Mouse (Mus musculus) 416B (cell line): Measurements from ENCODE around the gene Rab5c.

Experiments used
- DNase-seq: peaks from one replicate; pipeline ENCODE4 v3.0.0; 2011; ENCODE audit warnings: low read depth

The Rab5c gene

DNA sequence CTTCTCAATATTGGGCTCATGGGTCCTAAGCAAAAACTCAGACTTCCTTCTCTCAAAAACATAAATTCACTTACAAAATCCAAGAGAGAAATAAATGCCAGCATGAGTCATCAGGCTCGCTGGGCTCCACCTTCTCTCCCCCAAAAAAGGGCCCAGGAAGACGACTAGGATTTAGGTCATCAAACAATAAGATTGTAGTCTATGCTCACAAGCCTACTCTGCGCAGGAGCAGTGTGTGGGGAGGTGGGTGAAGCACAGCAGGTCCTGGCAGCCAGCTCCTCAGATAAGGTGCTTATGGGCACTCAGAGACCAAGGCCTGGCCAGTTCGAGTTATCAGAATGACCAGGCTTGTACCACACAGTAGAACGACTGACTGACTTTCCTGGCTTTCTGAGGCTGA, 17.7 kb downstream of the Rab5c start:
- DNase-seq: peak; percentile 72

GRCm38 (mm10) chr11:100719893-100720292, 18.1 kb downstream of the Rab5c start:
- DNase-seq: no peak

- peak; percentile 25 for DNase-seq
Observed at GRCm38 (mm10) chr11:100719312-100719711, 18.7 kb downstream of the Rab5c start.

DNA sequence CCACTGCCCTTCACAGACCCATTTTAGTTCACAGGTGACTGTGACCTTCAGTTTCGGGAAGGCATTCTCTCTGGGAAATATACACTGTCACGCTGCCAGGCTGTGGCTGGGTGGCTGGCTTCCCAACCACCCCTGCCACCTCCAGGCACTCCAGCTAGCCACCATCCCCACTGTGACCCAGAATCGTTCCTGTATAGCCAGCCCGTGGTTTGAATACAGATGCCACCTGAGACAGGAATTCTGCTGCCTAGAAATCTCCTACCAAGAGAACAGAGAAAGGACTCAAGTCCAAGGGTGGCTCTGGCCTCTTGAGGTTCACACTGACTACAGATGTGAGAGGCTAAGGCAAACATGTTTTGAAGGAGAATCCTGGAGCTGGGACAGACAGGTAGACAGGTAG, 19.1 kb downstream of the Rab5c start:
- DNase-seq: no peak

GRCm38 (mm10) chr11:100718462-100718861, 19.6 kb downstream of the Rab5c start:
- DNase-seq: no peak

- DNase-seq: no peak
Observed at GRCm38 (mm10) chr11:100716649-100717048, 21.4 kb downstream of the Rab5c start.

DNA sequence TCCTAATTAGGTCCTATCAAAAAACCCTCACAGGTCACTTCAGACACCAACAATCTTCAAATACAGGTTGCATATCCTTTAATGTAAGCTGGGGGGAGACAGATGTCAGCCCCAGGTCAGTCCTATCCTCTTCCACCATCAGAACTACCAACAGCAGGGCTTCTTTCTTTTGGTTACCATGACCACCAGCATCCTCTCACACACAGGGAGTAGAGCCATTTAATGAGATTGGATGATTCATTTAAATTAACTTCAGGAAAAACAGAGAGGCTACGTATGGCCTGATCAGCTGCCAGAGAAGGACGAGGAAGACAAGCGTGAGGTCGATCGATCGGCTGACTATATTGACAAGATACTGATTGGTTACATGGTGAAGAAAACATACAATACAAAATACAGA, 23.1 kb downstream of the Rab5c start:
- no peak for DNase-seq

- DNase-seq: peak; percentile 91
Observed at GRCm38 (mm10) chr11:100714534-100714915, 23.5 kb downstream of the Rab5c start.

DNA sequence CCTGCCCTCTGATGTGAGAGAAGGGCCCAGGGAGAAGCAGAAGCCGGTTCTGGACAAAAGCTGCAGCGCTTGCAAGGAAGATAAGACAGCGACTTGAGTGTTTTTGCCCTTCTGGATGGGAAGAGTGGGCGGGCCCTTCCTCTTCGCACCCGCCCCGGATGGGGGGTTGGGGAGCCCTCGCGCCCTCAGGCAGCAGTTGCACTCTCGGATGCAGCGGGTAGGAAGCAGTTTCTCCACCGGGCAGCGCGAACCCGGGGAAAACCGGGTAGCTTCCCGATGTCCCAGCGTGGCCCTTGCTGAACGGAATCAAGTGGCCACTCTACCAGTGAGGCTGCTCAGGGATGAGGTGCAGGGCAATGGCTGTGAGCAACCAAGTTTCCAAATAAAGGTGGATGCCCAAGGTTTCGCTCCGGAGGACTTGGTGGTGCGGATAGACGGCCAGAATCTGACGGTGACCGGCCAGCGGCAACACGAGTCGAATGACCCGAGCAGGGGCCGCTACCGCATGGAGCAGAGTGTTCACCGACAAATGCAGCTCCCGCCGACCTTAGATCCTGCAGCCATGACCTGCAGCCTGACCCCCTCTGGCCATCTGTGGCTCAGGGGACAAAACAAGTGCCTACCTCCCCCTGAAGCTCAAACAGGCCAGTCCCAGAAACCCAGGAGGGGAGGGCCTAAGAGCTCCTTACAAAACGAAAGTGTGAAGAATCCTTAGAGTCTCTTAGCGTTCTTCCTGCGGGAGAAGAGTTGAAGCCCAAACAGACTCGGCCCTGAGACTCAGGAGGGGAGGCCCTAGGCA, 24.1 kb downstream of the Rab5c start, which contains the start of gene Hspb9:
Gene Hspb9 (plus strand): TSS at position 116 of the 799 bp plus-strand sequence.
- peak; percentile 89 for DNase-seq

DNA sequence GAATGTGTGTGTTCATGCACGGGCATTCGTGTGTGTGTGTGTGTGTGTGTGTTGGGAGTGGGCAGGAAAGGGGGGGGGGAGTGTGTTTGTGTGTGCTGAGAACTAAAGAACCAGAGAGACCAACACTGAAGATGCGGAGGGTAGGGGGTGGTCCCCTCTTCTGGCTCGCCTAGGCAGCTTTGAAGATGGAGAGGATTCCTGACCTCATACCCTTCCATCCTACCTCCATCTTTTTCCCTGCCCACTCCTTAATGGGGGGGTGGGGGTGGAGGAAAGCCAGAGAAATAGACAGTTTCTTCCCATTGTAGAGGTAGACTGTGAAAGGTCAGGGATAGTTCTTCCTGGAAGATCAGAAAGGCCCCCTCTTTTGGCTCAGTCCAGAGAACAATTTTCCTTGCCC, 24.8 kb downstream of the Rab5c start:
- DNase-seq: peak; percentile 17

DNA sequence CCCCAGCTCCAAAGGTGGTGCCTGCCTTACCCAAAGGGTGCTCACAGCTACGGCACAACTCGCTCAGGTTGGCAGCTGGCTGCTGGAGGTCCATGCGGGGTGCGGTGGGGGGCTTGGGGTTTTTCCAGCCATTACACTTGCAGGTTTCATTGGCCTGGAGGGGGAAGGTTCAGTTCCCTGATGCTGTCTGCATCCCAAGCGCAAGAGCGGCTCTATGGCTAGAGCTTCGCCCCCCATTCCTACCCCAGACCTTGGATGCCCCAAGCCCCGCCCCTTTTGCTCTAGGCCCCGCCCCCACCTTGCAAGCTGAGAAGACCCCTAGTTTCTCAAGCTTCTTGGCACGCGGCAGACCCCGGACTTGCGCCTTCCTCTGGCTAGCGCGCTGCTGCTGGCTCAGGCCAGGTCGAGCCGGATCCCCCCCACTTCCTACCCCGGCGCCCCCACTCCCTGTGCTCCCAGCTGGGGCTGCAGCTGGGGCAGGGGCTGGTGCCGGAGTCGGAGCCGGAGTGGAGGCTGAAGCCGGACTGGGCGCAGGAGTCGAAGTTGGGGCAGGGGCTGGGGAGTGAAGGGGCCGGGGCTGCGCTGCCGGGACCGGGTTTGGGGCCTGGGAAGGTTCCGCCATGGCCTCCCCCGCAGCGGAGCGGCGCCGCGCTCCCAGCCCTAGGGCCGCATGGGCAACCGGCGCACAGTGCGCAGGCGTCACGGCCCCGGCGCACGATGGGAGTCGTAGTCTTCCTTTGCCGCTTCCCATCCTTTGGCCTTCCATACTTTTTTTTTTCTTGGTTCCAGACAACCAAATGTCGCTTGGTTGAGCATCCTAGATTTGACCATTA, 26.0 kb downstream of the Rab5c start, which contains the start of gene Kat2a:
Gene Kat2a (minus strand): TSS at position 683 of the 833 bp plus-strand sequence.
- DNase-seq: peak; percentile 78

- no peak for DNase-seq
Observed at GRCm38 (mm10) chr11:100710977-100711376, 27.0 kb downstream of the Rab5c start.

DNA sequence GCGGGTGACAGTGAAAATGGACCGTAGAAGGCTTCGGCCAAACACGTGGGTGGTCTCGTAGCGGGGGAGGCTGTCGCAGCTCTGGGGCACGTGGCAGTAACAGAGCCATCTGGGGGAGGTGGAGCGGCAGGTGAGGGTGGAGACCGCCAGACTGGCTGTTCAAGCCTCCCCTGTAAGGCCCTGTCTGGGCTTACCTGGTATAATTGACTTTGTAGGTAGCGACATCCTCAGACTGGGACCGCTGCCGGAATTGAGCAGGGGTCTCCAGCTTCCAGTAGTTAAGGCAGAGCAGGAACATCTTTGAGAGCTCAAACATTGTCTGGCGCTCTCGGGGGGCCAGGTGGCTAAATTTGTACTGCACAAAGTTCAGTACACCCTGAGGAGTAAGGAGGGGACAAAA, 27.5 kb downstream of the Rab5c start:
- DNase-seq: no peak

DNA sequence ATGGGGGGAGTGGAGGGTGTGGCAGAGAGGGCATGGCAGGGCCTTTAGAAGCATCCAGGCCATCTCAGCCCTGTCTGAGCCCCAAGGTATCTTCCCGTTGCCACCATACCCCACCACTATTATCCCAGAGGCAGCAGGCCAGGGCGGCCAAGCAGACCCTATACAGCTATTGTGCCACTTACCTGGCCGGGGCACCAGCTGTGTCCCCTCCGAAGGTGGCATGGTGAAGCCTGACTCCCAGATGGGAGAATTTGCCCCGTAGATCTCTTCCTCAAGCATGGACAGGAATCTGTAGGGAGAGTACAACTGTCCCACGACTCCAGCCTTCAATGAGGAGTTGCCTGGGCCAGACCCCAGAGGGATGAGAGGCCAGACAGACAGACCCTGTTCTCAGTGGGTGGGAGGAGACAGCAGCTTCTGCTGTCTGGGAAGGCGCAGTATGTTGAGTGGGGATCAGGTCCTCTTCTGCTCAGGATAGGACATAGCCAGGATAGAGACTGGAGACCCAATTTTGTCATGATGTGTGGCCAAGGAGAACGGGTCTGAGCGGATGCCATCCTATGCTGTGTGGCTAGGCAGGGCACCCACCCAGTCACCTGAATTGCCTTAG, 28.7 kb downstream of the Rab5c start:
- DNase-seq: no peak

DNA sequence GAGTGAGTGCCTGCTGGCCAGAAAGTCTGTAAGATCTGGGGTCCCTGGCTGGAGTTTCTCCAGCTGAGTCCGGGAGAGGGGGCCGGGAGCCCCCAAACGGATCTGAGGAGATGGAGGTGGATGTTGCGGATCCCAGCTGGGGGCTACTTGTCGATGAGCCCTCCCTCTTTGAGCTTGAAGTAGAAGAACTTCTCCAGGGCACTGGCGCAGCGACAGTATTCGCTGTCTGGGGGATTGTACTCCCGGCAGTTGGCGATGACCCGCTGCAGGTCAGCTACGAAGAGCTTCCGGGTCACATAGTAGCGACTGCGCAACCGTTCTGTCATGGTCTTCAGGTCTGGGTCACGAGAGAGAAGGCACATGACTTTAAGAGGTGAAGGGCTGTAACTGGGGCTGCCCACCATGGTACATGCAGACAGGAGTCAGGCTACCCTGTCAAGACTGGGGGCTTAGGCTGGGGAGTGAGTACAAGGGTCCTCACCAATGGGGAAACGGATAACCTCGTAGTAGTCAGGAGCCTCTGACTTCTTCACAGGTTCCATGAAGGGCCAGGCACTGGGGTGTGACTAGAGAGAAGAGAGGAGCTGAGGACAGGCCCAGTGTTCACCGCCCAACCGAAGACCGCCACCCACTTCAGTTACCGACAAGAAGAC, 32.8 kb downstream of the Rab5c start:
- DNase-seq: no peak

DNA sequence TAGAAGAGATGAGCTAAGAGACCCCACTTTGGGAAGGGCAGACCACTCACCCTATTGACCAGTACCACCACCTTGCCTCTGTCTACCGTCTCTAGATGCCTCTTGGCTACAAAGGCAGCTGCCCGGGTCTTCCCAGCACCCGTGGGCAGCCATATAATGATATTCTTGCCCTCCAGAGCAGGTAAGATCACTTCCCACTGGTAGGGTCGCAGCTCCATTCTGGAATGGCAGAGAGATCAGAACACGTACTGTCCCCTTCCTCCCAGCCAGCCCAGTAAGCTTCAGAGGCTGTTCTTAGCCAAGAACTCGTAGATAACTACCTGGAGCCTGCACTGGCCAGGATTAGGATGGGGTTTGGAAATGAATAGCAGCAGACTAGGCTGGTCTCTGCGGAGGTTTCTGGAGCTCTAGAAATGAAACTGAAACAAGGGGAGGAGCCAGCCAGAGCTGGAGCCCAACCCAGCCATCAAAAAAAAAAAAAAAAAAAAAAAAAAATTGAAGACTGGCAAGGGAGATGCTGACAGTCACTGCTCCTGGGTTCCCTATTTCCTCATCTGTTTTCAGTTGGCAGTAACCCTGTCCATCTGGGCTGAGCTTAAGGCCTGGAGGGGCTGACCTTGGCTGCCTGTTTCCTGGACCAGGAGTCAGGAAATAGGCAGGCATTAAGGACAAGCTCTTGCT, 34.0 kb downstream of the Rab5c start, which contains the start of gene Dhx58:
Gene Dhx58 (minus strand): TSS at position 421 of the 681 bp plus-strand sequence.
- DNase-seq: peak; percentile 81

GRCm38 (mm10) chr11:100703366-100703765, 34.6 kb downstream of the Rab5c start:
- no peak for DNase-seq

DNA sequence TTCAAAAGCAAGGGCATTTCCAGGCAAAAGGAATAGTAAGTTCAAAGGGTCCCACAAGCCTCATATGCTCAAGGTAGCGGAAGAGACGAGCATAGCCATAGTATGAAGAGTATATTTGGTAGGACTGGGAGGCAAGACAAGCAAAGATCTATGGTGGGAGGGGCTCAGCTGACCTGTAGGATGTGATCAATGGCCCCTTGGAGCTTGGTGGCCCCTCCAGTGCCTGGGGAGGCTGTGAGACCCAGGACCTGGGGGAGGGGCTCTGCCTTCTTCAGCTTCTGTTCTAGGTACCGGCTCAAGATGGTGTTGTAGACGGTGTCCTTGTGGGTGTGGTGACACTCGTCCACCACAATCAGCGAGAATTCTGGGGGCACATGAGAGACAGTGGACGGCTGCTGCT, 35.1 kb downstream of the Rab5c start:
- peak; percentile 34 for DNase-seq

- DNase-seq: peak; percentile 93
Observed at GRCm38 (mm10) chr11:100702081-100702851, 35.7 kb downstream of the Rab5c start.

GRCm38 (mm10) chr11:100701301-100701700, 36.7 kb downstream of the Rab5c start:
- DNase-seq: peak; percentile 73

GRCm38 (mm10) chr11:100700710-100701109, 37.3 kb downstream of the Rab5c start:
- DNase-seq: no peak
